14 mouse cellular contexts compared by ENCODE assay signal in genomic region chr1:132581845-132582839, GRCm38 (mm10). TPM values are rescaled to one million over a fixed set of nuclear protein-coding genes. Genes with fewer than 3 reads are reported as not detected.
DNase-seq lines count a peak whose midpoint lies in the region; ATAC-seq and TF ChIP-seq lines count a peak whose summit lies in the region.
"Had no signal": no experiment of that assay in that cellular context is flagged by ENCODE, and none has a peak within 500 bp of the region (broad histone marks: within the 10 kb centered on the region; RNA-seq: fewer than 3 reads in every experiment).

No protein-coding gene starts in this region.

- DNase-seq in ES-CJ7 (ENCODE audit: low read depth, low spot score) (peak; percentile 19), Patski (ENCODE audit: low read depth, low spot score) (peak; percentile 89), adipocyte (ENCODE audit: low spot score) (no peak)
- DNase-seq in liver, embryonic 11.5 days (ENCODE audit: low spot score), result no peak
- no peak for DNase-seq in T-cell, adult 2 months (ENCODE audit: low spot score)
- DNase-seq in heart, adult 18-20 months, result no peak
- DNase-seq: adrenal gland, postnatal 36 days; gastrocnemius, postnatal 10 days; heart, postnatal 36 days; layer of hippocampus, adult 9-11 months had no signal

- no peaks in the 10 kb centered on the region for H3K9me3 ChIP-seq in forebrain, embryonic 16.5 days (ENCODE audit: control insufficient read depth, low read length)
- H3K9me3 ChIP-seq in midbrain, embryonic 12.5 days, result no peaks in the 10 kb centered on the region
- H3K9me3 ChIP-seq in liver, embryonic 11.5 days (ENCODE audit: control insufficient read depth, low read length), result no peaks in the 10 kb centered on the region
- H3K9me3 ChIP-seq: G1E; limb, embryonic 15.5 days had no signal

- WGBS in forebrain, embryonic 16.5 days, result 5% methylated on average over 14 of the region's 14 CpGs
- WGBS in midbrain, embryonic 12.5 days, result 12% methylated on average over 14 of the region's 14 CpGs
- 70% methylated on average over 14 of the region's 14 CpGs for WGBS in liver, embryonic 11.5 days

- ATAC-seq in Patski, result peak; percentile 42
- peak; percentile 60 for ATAC-seq in forebrain, embryonic 16.5 days
- peak; percentile 77 for ATAC-seq in midbrain, embryonic 12.5 days (ENCODE audit: low FRiP score, low read depth)
- no peak for ATAC-seq in liver, embryonic 11.5 days (replicated peaks; ENCODE audit: low FRiP score)

- in situ Hi-C loops in Patski (cut with MboI; ENCODE audit: low pct_unique_long_range_greater_than_20kb), result no loop called here

- CTCF ChIA-PET in Patski (lab: Charles Lee), result interaction anchor here (1.2 to 1.5 kb wide), 3 partner anchors 10 to 56 kb away, joined by 3 to 5 read pairs (median 4); no protein-coding TSS in a partner anchor

- H3K4me3 ChIP-seq in forebrain, embryonic 16.5 days (replicated peaks; ENCODE audit: low read length), result no peak overlapping the region
- no peak overlapping the region for H3K4me3 ChIP-seq in midbrain, embryonic 12.5 days
- H3K4me3 ChIP-seq in liver, embryonic 11.5 days (ENCODE audit: low read depth, low read length), result no peak overlapping the region
- H3K4me3 ChIP-seq: limb, embryonic 15.5 days had no signal

- H3K4me1 ChIP-seq in forebrain, embryonic 16.5 days (replicated peaks; ENCODE audit: control insufficient read depth, insufficient read depth, low read length), result peaks cover 38% of the 10 kb centered on the region
- H3K4me1 ChIP-seq in midbrain, embryonic 12.5 days, result peaks cover 69% of the 10 kb centered on the region
- peaks cover 3% of the 10 kb centered on the region; the same call in 1 of the 2 replicates for H3K4me1 ChIP-seq in liver, embryonic 11.5 days (replicated peaks; ENCODE audit: control insufficient read depth, insufficient read depth, low read length)
- H3K4me1 ChIP-seq: limb, embryonic 15.5 days had no signal

- no peak for TF ChIP-seq CTCF in Patski (IDR thresholded peaks at IDR 0.05)

- POLR2A ChIA-PET in Patski (lab: Charles Lee), result interaction anchor here (0.6 kb wide), 2 partner anchors 25 to 173 kb away, joined by 3 read pairs; no protein-coding TSS in a partner anchor

- no peak overlapping the region for H3K4me2 ChIP-seq in forebrain, embryonic 16.5 days (ENCODE audit: low read length)
- H3K4me2 ChIP-seq in midbrain, embryonic 12.5 days (replicated peaks), result peak overlapping the region; percentile 23
- H3K4me2 ChIP-seq in liver, embryonic 11.5 days, result no peak overlapping the region
- H3K4me2 ChIP-seq: limb, embryonic 15.5 days had no signal

- H3K27me3 ChIP-seq in Patski, result no peaks in the 10 kb centered on the region
- no peaks in the 10 kb centered on the region for H3K27me3 ChIP-seq in forebrain, embryonic 16.5 days (replicated peaks; ENCODE audit: control insufficient read depth, insufficient read depth, low read length)
- H3K27me3 ChIP-seq in midbrain, embryonic 12.5 days, result no peaks in the 10 kb centered on the region
- H3K27me3 ChIP-seq in liver, embryonic 11.5 days (replicated peaks; ENCODE audit: control insufficient read depth, insufficient read depth, low read length), result no peaks in the 10 kb centered on the region; the same call in 1 of the 2 replicates
- H3K27me3 ChIP-seq: limb, embryonic 15.5 days had no signal

- H3K27ac ChIP-seq in forebrain, embryonic 16.5 days (ENCODE audit: low read length), result peak overlapping the region; percentile 76
- peak overlapping the region; percentile 95 for H3K27ac ChIP-seq in midbrain, embryonic 12.5 days (replicated peaks)
- H3K27ac ChIP-seq in liver, embryonic 11.5 days (ENCODE audit: low read depth, low read length), result no peak overlapping the region
- H3K27ac ChIP-seq: limb, embryonic 15.5 days had no signal

- H3K36me3 ChIP-seq in forebrain, embryonic 16.5 days (ENCODE audit: control insufficient read depth, insufficient read depth), result no peaks in the 10 kb centered on the region
- H3K36me3 ChIP-seq in midbrain, embryonic 12.5 days, result no peaks in the 10 kb centered on the region
- H3K36me3 ChIP-seq in liver, embryonic 11.5 days (ENCODE audit: control insufficient read depth, insufficient read depth, low read length), result no peaks in the 10 kb centered on the region
- H3K36me3 ChIP-seq: G1E; limb, embryonic 15.5 days had no signal

- peak overlapping the region; percentile 20; the same call in 1 of the 2 replicates for H3K9ac ChIP-seq in forebrain, embryonic 16.5 days (replicated peaks; ENCODE audit: low read depth, low read length)
- H3K9ac ChIP-seq in midbrain, embryonic 12.5 days (replicated peaks), result peak overlapping the region; percentile 16; the same call in 1 of the 2 replicates
- H3K9ac ChIP-seq in liver, embryonic 11.5 days (ENCODE audit: low read depth, low read length), result no peak overlapping the region
- H3K9ac ChIP-seq: limb, embryonic 15.5 days had no signal

RNA-seq across cellular contexts. Expression of gene Cntn2, which starts 39.1 kb away (rescaled TPM):
- polyA plus RNA-seq in Patski (2021), result 0.17 TPM
- polyA plus RNA-seq in forebrain, embryonic 16.5 days (2015; fragmentation: Nextera tagmentation; extraction: Ambion mirVana), result 134 and 147 TPM in 2 replicates
- polyA plus RNA-seq in midbrain, embryonic 12.5 days (2016; fragmentation: Nextera tagmentation; extraction: Ambion mirVana), result 109 and 112 TPM in 2 replicates
- 0.35 and 0.60 TPM in 2 replicates for polyA plus RNA-seq in liver, embryonic 11.5 days (2014; fragmentation: Nextera tagmentation; extraction: Ambion mirVana)
- 1 to 10 TPM; 3.1 to 4.0 TPM for total RNA-seq in heart, adult 18-20 months (2021)
- total RNA-seq: adrenal gland, postnatal 36 days had no signal
- polyA plus RNA-seq: G1E had no signal

Comparison
In these comparisons a context has a peak if more than half of its experiments do, and no peak if none do; other contexts are left out.
1. DNase-seq: peak in ES-CJ7 (single experiment) and Patski (single experiment); none in liver, embryonic 11.5 days (single experiment), T-cell, adult 2 months (single experiment), adipocyte (single experiment) and heart, adult 18-20 months (0 of 2).
2. RNA of gene Cntn2, which starts 39.1 kb away (polyA plus RNA-seq): 134 to 147 TPM in forebrain, embryonic 16.5 days and 109 to 112 TPM in midbrain, embryonic 12.5 days; 0.35 to 0.60 TPM in liver, embryonic 11.5 days and 0.17 TPM in Patski (single experiment); every median in the first group is over 10 times any median in the second.